Mouse (Mus musculus) G1E (cell line): ENCODE data around the gene Kpnb1. TPM values are rescaled to one million over a fixed set of nuclear protein-coding genes. Genes with fewer than 3 reads are reported as not detected.

Experiments used
- ATAC-seq: 2 replicates; pipeline ENCODE4 v1.8.0; 2016; ENCODE audit warnings: mild to moderate bottlenecking; ENCODE audit not compliant: insufficient number of reproducible peaks, poor library complexity, low FRiP score, severe bottlenecking; ENCODE audit errors: extremely low read depth
- DNase-seq: peaks from one replicate; pipeline ENCODE4 v3.0.0; 2012; ENCODE audit warnings: low spot score
- H3K27me3 ChIP-seq: 2 replicates; pipeline ENCODE4 v1.6.1; 2012; ENCODE audit warnings: mild to moderate bottlenecking, low read length, inconsistent platforms; ENCODE audit not compliant: insufficient read depth
- H3K36me3 ChIP-seq: replicated peaks from 2 replicates; pipeline ENCODE3; 2012; ENCODE audit warnings: mild to moderate bottlenecking, inconsistent platforms
- H3K4me1 ChIP-seq: 2 replicates; pipeline ENCODE4 v1.6.1; 2012; ENCODE audit warnings: low read depth, low read length, inconsistent platforms, mixed read lengths; ENCODE audit not compliant: insufficient read depth
- H3K4me3 ChIP-seq: 2 replicates; pipeline ENCODE4 v1.5.1; 2012; ENCODE audit warnings: low read depth, mild to moderate bottlenecking, inconsistent platforms, low read length, moderate library complexity, mixed read lengths
- H3K9me3 ChIP-seq: replicated peaks from 2 replicates; pipeline ENCODE4 v1.6.1; 2012; ENCODE audit warnings: inconsistent platforms
- CTCF ChIP-seq: IDR thresholded peaks from 2 replicates; pipeline ENCODE4 v1.5.1; 2012; ENCODE audit warnings: low read depth, low read length, inconsistent platforms, mixed read lengths
- GATA1 ChIP-seq: IDR thresholded peaks from 2 replicates; pipeline ENCODE4 v1.6.1; 2012; ENCODE audit warnings: borderline replicate concordance, low read length, inconsistent platforms, mixed read lengths
- GATA2 ChIP-seq: IDR thresholded peaks from 2 replicates; pipeline ENCODE4 v1.6.1; 2012; ENCODE audit warnings: low read depth, low read length, inconsistent platforms, borderline replicate concordance
- POLR2AphosphoS5 ChIP-seq: IDR thresholded peaks from 2 replicates; pipeline ENCODE4 v1.6.1; 2012; ENCODE audit warnings: low read depth, low read length, inconsistent platforms; ENCODE audit not compliant: insufficient replicate concordance
- TAL1 ChIP-seq: conservative IDR thresholded peaks from 2 replicates; pipeline ENCODE4 v1.6.1; 2012; ENCODE audit warnings: low read depth, low read length, inconsistent platforms, mixed read lengths
- polyA plus RNA-seq: library from polyadenylated mRNA; stranded (reverse); fragments of >175 nt; gene quantifications from 2 replicates; pipeline ENCODE4 v1.2.3, GENCODE M21; 2012
- total RNA-seq, 2 experiments: library from RNA; stranded (forward) in 1 of 2; stranded (reverse) in 1 of 2; fragments of 200-1000 nt in 1 of 2; fragments of >200 nt in 1 of 2; fragmentation: Nextera tagmentation in 1 of 2; gene quantifications; 2 replicates each; pipeline ENCODE4 v1.2.3; 2014 to 2017

Kpnb1 gene
- total and polyA plus RNA-seq, 3 experiments = 50.5 to 328 (median 286) TPM

- Histone ChIP-seq H3K27me3 (no peaks in the 10 kb centered on the region), H3K4me3 (no peak overlapping the region), H3K4me1 (peaks cover 85% of the 10 kb centered on the region), H3K9me3 (no peaks in the 10 kb centered on the region), H3K36me3 (peaks cover 93% of the 10 kb centered on the region)
- ATAC-seq (no peak), DNase-seq (no peak)
- TF ChIP-seq POLR2AphosphoS5 = no peak
- no peak for TF ChIP-seq CTCF
Observed at GRCm38 (mm10) chr11:97181061-97181460, 6.6 kb downstream of the Kpnb1 start.

GRCm38 (mm10) chr11:97178198-97178597 is 9.5 kb downstream of the Kpnb1 start:
- Histone ChIP-seq H3K27me3 (no peaks in the 10 kb centered on the region), H3K9me3 (no peaks in the 10 kb centered on the region), H3K4me1 (peaks cover 74% of the 10 kb centered on the region), H3K4me3 (no peak overlapping the region), H3K36me3 (peaks cover 97% of the 10 kb centered on the region)
- ATAC-seq (peak; percentile 54), DNase-seq (no peak)
- peak; percentile 73 for TF ChIP-seq TAL1
- TF ChIP-seq CTCF = no peak

- DNase-seq (no peak), ATAC-seq (no peak)
- TF ChIP-seq CTCF = peak; percentile 31; the same call in 1 of the 2 replicates
- TF ChIP-seq GATA1 = no peak
- no peak overlapping the region for H3K4me3 ChIP-seq
- no peaks in the 10 kb centered on the region for H3K9me3 ChIP-seq
- no peaks in the 10 kb centered on the region for H3K27me3 ChIP-seq
- peaks cover 63% of the 10 kb centered on the region for H3K4me1 ChIP-seq
- H3K36me3 ChIP-seq = peaks cover 97% of the 10 kb centered on the region
Observed at GRCm38 (mm10) chr11:97176851-97177250, 10.8 kb downstream of the Kpnb1 start.

GRCm38 (mm10) chr11:97175499-97175898 is 12.2 kb downstream of the Kpnb1 start:
- no peaks in the 10 kb centered on the region for H3K27me3 ChIP-seq
- no peak overlapping the region for H3K4me3 ChIP-seq
- no peak for TF ChIP-seq GATA2
- TF ChIP-seq CTCF = no peak
- TF ChIP-seq TAL1 = no peak
- TF ChIP-seq POLR2AphosphoS5 = no peak
- TF ChIP-seq GATA1 = no peak
- peaks cover 54% of the 10 kb centered on the region for H3K4me1 ChIP-seq
- no peaks in the 10 kb centered on the region for H3K9me3 ChIP-seq
- H3K36me3 ChIP-seq = peaks cover 97% of the 10 kb centered on the region
- ATAC-seq (no peak), DNase-seq (no peak)

GRCm38 (mm10) chr11:97160341-97160740 is 27.3 kb downstream of the Kpnb1 start:
- no peak overlapping the region for H3K4me3 ChIP-seq
- no peaks in the 10 kb centered on the region for H3K27me3 ChIP-seq
- H3K36me3 ChIP-seq = peaks cover 94% of the 10 kb centered on the region

GRCm38 (mm10) chr11:97156999-97157398 is 30.7 kb downstream of the Kpnb1 start:
- H3K27me3 ChIP-seq = peaks cover 10% of the 10 kb centered on the region
- H3K9me3 ChIP-seq = no peaks in the 10 kb centered on the region
- peaks cover 87% of the 10 kb centered on the region for H3K36me3 ChIP-seq
- no peak for TF ChIP-seq TAL1
- TF ChIP-seq GATA1 = no peak
- no peak for TF ChIP-seq CTCF
- no peak for TF ChIP-seq POLR2AphosphoS5
- TF ChIP-seq GATA2 = no peak
- ATAC-seq (no peak), DNase-seq (no peak)
- no peak overlapping the region for H3K4me3 ChIP-seq
- peaks cover 15% of the 10 kb centered on the region; the same call in 1 of the 2 replicates for H3K4me1 ChIP-seq

More at GRCm38 (mm10) chr11:97160341-97160740, 27.3 kb downstream of the Kpnb1 start:
- Histone ChIP-seq H3K4me1 (peaks cover 12% of the 10 kb centered on the region; the same call in 1 of the 2 replicates), H3K9me3 (no peaks in the 10 kb centered on the region)
- no peak for DNase-seq
- TF ChIP-seq CTCF = no peak
- TF ChIP-seq GATA2 = no peak
- TF ChIP-seq TAL1 = no peak
- no peak for TF ChIP-seq POLR2AphosphoS5
- TF ChIP-seq GATA1 = no peak
- no peak for ATAC-seq

GRCm38 (mm10) chr11:97152662-97153287 is 34.9 kb downstream of the Kpnb1 start:
- H3K27me3 ChIP-seq = peaks cover 48% of the 10 kb centered on the region

More at GRCm38 (mm10) chr11:97152662-97153287, 34.9 kb downstream of the Kpnb1 start:
- TF ChIP-seq POLR2AphosphoS5 (no peak), GATA1 (no peak), TAL1 (no peak), GATA2 (no peak), CTCF (no peak)
- ATAC-seq (no peak), DNase-seq (no peak)
- Histone ChIP-seq H3K4me3 (no peak overlapping the region), H3K4me1 (peaks cover 24% of the 10 kb centered on the region), H3K36me3 (peaks cover 47% of the 10 kb centered on the region), H3K9me3 (0 out of 2 replicates have a peak, but pooled peaks cover 6% of the 10 kb centered on the region)
